Mouse (Mus musculus) brain, embryonic 14.5 days (tissue): ENCODE results near the gene E2f3.

ENCODE experiments used
- CTCF ChIP-seq: fragments of 200-500 bp; IDR thresholded peaks from 2 replicates; pipeline ENCODE4 v1.5.1; 2012; ENCODE audit warnings: inconsistent platforms, mild to moderate bottlenecking, moderate library complexity, borderline replicate concordance; ENCODE audit not compliant: insufficient read depth, insufficient read length; ENCODE audit errors: extremely low read depth
- POLR2A ChIP-seq: fragments of 200-500 bp; IDR thresholded peaks from 2 replicates; pipeline ENCODE4 v1.6.1; 2012; ENCODE audit warnings: mild to moderate bottlenecking, inconsistent platforms, borderline replicate concordance; ENCODE audit not compliant: poor library complexity, insufficient read depth, insufficient read length, severe bottlenecking; ENCODE audit errors: extremely low read depth

GRCm38 (mm10) chr13:29953417-29954045, 32.3 kb downstream of the E2f3 start:
- TF ChIP-seq CTCF = peak; percentile 10; the same call in 1 of the 2 replicates
- TF ChIP-seq POLR2A = no peak
